Mouse (Mus musculus) c-Kit-positive CD71-positive TER-119-negative erythroid progenitor cells, embryonic 14.5 days (primary cell): Measurements from ENCODE around the gene Papss1.

Experiments
- DNase-seq: peaks from one replicate; pipeline ENCODE4 v3.0.0-alpha.2; 2013; ENCODE audit warnings: low read depth

Gene Papss1

GRCm38 (mm10) chr3:131636126-131636525 is 71.6 kb downstream of the Papss1 start:
- no peak for DNase-seq

GRCm38 (mm10) chr3:131637008-131637407 is 72.4 kb downstream of the Papss1 start:
- DNase-seq, result no peak

GRCm38 (mm10) chr3:131637664-131638063 is 73.1 kb downstream of the Papss1 start:
- no peak for DNase-seq

- no peak for DNase-seq
Measured at GRCm38 (mm10) chr3:131638216-131638615, 73.6 kb downstream of the Papss1 start.

- no peak for DNase-seq
Measured at GRCm38 (mm10) chr3:131642681-131643292, 78.2 kb downstream of the Papss1 start.

- no peak for DNase-seq
Measured at GRCm38 (mm10) chr3:131645203-131645602, 80.6 kb downstream of the Papss1 start.

- DNase-seq, result no peak
Measured at GRCm38 (mm10) chr3:131654366-131654765, 89.8 kb downstream of the Papss1 start.

GRCm38 (mm10) chr3:131656032-131656431 is 91.5 kb downstream of the Papss1 start:
- DNase-seq, result no peak

- no peak for DNase-seq
Measured at GRCm38 (mm10) chr3:131660126-131660525, 95.6 kb downstream of the Papss1 start.

GRCm38 (mm10) chr3:131660629-131661028 is 96.1 kb downstream of the Papss1 start:
- no peak for DNase-seq

GRCm38 (mm10) chr3:131662589-131663148 is 98.1 kb downstream of the Papss1 start:
- DNase-seq, result no peak

- no peak for DNase-seq
Measured at GRCm38 (mm10) chr3:131669910-131670309, 105.3 kb downstream of the Papss1 start.

- DNase-seq, result no peak
Measured at GRCm38 (mm10) chr3:131686106-131686505, 121.5 kb downstream of the Papss1 start.

- DNase-seq, result no peak
Measured at GRCm38 (mm10) chr3:131689949-131690348, 125.4 kb downstream of the Papss1 start.

- no peak for DNase-seq
Measured at GRCm38 (mm10) chr3:131690543-131690942, 126.0 kb downstream of the Papss1 start.

GRCm38 (mm10) chr3:131691202-131691601 is 126.6 kb downstream of the Papss1 start:
- DNase-seq, result no peak
